Mouse (Mus musculus) CD4-positive, CD25-positive, alpha-beta regulatory T cell, adult 2 months (primary cell): ENCODE data around the gene Dync1i2.

Experiments used
- DNase-seq: peaks from one replicate; pipeline ENCODE4 v3.0.0-alpha.2; 2012; ENCODE audit warnings: low read depth, low spot score

Gene Dync1i2

DNA sequence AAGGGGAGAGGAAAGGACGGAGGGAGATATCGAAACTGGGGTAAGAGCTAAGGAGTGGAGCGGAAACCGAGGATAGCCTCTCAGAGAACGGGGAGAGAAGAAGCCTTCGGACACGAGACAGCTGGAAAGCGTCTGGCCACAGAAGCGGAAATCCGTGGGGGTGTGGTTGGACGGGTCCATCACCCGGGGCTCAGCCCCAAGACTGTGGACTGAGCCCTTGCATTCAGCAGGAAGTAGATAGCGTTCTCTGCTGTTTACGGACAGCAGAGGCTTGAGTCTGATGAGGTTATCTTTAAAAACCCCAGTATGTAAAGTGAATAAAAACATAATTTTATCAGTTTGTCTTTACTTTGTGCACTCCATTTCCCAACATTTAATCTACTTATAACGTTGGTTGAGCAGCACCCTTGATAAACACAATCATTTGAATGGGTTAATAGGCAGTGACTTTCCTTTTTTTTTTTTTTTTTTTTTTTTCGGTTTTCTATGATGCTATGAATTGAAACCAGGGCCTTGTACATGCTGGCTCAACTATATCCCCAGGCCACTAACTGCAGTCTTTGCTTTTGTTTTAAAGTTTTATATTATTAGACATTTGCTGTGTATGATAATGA is 7.6 kb upstream of the Dync1i2 start:
- DNase-seq, result no peak

DNA sequence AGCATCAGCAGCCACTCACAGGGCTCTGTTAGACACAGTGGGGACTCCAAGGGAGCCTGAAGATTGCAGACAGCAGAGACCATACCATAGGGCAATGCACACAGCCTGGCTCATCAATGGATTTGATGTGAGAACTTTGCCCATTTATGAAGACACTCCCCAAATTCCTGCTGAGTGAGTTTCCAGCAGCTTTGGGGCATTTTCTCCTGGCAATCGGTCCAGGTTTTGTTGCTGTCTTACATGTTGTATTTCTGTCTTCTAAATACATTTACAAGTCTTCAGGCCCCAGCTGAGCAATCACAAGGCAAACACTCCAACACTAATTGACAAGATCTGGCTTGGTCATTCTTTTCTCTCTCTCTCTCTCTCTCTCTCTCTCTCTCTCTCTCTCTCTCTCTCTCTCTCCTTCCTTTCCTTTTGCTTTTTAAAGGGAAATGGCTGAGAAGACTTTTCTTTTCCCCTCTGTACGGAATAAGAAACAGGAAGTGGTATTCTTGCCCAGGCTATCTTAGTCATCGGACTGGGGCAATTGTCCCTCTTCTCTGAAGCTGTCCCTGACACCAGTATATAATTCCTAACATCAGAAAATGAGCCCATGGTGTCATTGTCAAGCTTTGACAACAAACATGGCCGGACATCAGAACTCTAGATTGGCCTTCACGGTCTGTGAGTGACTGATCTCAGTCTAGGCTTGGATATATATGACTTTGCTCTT is 2.3 kb upstream of the Dync1i2 start:
- no peak for DNase-seq

DNA sequence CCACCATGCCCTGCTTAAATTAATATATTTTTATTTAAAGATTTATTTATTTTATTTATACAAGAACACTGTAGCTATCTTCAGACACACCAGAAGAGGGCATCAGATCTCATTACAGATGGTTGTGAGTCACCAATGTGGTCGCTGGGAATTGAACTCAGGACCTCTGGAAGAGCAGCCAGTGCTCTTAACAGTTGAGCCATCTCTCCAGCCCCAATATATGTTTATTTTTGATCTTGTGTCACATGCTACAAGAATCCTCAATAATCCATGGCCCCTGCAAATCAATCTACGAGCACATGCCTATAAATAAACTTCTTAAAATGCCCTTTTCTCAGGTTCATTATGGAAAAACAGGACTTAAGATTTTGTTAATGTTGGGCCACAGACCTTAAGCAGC is 410 bp upstream of the Dync1i2 start:
- no peak for DNase-seq

DNA sequence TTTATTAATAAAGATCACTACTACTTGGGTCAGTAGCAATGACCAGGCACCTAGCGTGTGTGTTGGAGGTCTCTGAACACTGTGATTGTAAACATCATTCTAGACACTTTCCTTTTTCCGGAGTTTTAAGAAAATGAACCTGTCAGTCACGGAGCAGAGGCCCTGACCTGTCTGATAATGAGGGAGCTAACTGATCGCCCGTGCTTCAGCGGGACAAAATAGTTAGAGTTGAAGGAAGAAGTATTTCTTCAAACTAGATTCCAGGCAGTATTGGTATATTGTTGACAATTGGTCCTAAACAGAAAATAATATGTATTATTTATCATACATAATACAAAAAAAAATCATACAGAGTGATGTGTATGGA is 837 bp downstream of the Dync1i2 start:
- DNase-seq, result no peak

DNA sequence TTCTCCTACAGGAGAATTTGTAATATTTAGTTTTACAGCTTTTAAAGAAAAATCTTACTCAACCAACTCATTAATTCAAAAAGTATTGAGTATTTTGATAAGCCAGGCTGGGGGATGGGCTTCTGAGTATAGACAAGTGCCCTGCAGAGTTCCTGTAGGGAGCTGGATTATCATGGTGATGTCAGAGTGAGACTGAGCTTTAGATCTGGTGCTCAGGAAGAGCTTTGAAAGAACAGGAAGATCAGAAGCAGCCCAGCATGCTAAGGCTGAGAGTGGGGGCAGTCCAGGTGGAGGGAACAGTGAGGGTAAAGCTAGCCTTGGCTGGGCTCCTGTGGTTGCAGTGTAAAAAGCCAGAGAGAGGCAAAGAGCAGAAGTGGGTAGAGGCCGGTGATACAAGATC is 9.5 kb downstream of the Dync1i2 start:
- no peak for DNase-seq

DNA sequence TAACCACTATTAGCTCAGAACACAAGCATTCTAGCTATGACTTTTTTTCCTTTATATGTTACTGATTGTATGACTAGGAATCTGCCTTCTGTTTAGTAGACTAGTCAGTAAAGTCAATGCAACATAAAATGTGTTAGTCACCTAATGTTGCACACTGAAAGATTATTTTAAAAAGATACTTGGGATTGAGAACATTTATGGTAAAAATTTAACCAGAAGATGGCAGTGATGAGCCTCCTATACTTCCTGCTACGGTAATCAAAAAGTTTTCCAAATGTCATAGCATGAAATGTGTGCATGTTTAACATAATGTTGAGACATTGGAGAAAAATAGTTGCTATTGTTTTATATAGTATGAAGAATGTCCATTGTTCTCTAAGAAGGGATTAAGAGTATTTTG is 15.9 kb downstream of the Dync1i2 start:
- DNase-seq, result peak; percentile 41

DNA sequence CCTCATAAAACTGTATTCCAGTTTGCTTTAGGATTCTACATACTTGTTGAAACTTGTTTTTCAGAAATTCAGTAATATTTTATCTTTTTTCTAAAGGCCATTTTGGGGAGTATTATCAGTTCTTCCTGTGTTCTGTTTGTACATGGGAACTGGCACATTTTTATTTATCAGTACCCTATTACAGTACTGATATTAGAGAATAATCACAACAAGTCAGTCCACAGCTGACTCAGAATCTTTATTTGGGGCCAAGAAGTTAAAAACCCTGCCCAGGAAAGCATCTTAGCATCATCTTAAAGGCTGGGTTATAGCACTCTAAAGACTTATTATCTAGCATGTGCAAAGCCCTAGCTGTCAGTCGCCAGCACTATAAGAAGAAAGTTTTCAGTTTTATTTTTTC is 18.1 kb downstream of the Dync1i2 start:
- no peak for DNase-seq

DNA sequence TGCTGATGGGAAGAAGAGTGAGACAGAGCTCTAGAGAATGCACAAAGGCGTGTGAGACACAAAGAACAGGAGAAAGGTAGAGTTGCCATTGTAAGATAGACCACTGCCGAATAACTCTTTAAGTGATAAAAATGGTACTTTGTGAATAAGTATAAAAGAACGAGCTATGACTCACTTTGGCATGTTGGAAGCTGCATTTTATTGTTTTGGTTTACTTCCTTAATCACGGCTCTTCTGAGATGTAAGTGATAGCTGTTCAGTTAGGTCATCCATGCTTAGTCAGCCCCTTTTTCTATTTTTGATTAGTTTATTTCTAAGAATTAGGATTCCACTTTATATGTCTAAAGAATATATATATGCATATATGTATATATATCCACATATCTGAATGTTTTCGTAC is 20.4 kb downstream of the Dync1i2 start:
- DNase-seq, result no peak

DNA sequence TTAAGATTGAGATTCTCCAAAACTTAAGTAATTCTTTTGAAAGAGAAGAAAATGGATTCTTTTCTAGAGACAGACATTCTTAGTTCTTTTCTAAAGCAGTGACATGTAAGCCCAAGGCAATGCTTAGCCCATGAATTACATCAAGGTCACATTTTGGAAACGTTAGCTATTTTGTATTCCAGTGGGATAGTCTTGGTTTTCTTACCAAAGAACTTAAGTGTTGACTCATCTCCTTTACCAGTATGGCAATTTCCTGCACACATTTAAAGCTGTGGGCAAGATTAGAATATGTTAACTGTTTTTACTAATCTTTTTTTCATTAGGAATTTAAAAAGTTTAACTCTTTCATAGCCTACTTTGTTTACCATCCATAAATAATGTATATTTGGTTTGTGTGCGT is 21.5 kb downstream of the Dync1i2 start:
- no peak for DNase-seq

DNA sequence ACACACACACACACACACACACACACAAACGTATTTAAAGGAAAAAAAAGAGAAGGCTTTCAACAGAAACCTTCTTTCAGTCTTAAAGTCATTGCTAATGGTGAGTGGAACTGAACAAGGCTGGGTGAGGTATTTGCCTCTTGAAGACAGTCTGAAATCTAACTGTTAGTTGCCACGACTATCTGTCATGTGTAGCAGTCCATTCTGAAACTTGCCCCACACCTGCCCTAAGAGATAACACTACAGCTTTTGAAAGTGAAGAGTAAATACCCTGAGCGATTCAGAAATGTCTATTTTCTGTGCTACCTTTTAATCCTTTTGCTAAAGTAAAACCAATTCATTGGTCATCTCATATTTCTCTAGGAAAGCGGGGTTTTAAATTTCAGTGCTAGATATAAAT is 23.9 kb downstream of the Dync1i2 start:
- no peak for DNase-seq

DNA sequence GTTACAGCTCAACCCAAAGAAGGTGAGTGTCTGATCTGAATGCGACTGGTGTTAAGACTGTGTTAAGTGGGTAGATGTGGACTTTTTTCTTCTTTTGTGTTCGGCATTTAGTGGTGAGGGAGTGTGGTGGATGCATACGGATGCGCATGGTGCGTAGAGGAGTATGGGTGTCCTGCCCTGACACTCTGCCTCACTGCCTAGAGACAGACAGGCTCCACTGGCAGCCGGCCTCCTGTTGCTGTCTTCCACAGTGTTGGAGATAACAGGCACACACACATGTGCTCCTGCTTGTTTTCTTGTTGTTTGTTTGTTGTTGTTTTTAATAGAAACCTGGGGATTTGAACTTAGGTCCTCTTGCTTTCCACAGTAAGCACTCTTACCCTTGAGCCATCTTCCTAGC is 24.5 kb downstream of the Dync1i2 start:
- no peak for DNase-seq

DNA sequence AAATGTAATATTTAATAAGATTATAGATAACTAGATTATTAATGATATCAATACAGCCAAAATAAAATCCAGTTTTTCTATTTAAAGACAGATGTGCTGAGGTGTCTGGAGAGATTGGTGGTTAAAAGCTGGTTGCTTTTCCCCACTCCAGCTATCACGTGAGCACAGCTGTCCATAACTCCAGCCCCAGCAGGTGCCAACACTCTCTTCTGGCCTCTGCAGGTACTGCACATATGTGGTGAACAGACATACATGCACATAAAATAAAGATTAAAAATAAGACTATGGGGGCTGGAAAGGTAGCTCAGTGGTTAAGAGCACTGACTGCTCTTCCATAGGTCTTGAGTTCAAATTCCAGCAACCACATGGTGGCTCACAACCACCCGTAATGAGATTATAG is 30.0 kb downstream of the Dync1i2 start:
- no peak for DNase-seq

DNA sequence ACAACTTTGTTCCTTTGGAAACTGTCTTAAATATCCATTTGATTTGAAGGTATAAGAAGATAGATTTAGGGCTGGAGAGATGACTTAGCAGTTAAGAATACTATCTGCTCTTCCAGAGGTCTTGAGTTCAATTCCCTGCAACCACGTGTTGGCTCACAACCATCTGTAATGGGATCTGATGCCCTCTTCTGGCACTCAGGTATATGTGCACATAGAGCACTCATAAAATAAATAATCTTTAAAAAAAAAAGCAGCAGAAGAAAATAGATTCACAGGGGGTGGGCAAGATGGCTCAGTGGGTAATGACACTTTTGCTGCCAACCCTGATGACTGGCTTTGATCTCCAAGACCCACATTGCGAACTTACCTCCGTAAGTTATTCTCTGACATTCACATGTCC is 30.7 kb downstream of the Dync1i2 start:
- no peak for DNase-seq

DNA sequence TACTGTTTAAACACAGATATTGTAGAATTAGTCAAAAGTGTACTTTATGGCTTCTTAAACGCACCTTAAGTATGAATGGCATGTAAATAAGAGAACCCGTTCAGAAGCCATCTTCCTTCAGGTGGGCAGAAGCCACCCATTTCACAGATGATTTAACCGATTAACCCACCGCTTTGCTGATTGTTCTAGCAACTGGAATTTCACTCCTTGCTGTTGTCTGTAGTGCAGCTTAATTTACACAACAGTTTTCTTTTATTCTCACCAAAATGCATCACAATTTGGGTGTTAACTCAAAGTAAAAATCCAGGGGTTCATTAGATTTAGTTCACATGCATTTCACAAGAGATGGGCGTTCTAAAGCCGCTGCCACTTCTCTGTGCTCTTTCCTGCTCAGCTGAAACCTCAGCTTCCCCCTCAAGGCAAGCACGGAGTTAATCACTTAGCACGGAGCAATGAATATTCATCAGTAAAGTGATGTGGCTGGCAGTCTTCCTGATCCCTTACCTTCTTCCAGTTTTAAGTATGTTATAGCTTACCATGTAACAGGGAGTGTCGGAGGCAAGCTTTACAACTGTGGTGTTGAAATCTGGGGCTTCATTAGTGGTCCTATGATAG is 31.7 kb downstream of the Dync1i2 start:
- DNase-seq, result no peak

DNA sequence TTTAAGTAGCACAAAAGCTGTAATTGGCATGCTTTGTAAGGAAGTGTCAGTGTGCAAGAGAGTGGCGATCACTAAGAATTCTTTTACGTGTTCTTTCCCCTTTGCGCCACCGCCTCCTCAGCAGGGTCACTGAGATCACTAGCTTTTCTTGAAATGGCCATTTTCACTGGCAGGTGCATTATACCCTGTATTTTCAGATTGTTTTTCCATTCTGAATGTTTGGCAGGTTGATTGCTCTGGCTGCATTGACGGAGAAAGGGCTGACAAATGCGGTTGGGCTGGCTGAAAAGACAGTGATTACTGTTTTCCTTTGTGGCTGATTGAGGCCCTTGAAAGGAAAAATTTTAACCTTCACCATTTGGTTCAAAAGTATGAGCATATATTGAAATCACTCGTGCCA is 33.3 kb downstream of the Dync1i2 start:
- no peak for DNase-seq

DNA sequence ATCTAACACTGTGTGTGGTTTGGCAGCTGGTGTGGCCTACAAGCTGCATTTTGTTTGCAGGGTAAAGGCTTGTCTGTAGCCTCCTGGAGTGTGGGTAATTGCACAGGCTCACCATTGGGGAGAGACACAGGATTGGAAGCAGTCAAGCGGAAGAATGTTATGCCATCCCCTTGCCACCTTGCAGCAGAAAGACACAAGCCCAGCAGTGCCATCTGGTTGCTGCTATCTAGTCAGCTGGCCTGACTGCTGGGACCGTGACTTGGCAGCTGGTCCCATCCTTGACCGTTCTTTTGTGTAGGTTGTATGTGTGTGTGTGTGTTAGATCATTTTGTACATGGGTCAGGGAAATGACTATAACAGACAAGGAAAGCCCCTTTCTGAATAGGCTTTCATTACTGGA is 33.9 kb downstream of the Dync1i2 start:
- DNase-seq, result no peak

DNA sequence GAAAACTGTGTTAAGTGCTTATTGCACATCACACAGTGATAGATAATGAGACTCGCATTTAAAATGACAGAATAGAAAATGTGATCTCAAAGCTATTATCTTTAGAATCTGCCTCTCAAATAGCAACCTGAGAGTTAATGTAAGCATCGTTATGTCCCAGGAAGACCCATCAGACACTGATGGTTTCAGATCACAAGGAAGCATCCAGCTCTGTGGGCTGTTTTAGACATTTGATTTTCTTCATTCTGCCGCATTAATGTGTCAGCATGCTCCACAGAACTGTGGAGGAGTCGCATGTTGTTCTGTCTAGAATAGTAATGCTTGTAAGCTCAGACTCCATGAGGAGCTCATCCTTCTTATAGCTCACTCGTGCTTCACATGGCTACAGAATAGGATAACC is 34.6 kb downstream of the Dync1i2 start:
- no peak for DNase-seq

DNA sequence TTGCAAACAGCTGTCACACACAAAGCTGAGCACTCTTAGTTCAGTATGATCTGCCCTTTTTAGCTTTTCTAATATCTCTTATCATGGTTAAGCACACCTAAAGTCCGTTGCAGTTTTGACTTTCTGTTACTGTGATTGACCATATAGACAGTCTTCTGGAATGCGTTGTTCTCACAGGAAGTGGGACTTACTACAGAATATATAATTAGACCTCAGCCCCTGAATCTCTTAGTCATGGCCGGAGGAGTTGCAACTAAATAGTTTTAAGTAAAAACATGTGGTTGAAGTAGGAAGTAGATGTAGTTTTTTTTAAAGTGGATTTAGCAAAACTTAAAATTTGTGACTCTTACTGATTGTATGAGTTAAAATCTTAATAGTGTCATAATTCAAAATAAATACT is 36.6 kb downstream of the Dync1i2 start:
- DNase-seq, result no peak

DNA sequence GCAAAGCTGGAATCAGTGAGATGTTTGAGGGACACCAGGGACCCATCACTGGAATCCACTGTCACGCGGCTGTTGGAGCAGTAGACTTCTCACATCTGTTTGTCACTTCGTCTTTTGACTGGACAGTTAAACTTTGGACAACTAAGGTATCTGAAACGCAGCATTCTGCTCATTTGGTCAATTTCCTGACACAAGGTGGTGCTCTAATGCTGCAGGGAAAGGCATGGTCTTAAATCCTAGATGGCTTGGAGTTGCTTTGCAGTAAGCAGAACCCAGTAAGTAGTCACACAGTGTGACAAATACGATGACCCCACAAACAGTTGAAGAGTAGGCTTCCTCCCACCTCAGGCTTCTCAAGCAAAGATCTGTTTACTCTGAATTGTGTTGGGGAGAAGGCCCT is 39.3 kb downstream of the Dync1i2 start:
- peak; percentile 17 for DNase-seq

DNA sequence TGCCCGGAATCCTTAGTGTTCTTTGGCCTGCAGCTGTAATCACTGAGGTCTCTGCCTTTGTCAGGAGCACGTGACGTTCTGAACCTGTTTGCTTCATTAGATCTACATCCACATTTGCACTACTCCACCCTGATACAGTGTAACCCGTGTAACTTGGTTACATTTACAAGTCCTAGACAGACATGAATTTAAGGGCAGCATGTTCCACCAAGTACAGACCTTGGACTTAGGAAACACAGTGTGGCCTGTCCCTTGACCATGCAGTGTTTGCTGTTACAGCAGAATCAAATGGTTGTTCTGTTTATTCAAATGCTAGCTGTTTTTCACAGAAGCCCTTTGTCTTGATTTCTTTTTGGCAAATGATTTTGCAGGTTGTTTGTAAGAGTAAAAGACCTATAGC is 43.3 kb downstream of the Dync1i2 start:
- DNase-seq, result no peak

DNA sequence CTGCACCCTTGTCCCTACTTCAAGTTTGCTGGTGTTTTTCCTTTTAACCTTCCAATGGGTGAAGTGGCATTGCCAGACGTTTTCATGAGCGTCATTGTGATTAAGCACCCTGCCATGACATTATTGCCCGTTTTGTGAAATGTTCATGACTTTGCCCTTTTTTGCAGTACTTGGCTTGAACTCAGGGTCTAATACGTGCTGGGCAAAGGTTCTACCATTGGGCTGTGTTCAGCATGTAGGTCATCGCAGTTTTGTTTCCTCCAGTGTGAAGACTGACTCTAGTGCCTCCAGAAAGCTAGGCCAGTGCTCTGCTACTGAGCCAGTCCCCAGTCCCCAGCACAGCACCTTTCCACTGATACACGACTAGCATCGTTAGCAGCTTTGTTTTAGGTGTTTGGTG is 45.1 kb downstream of the Dync1i2 start:
- DNase-seq, result no peak

DNA sequence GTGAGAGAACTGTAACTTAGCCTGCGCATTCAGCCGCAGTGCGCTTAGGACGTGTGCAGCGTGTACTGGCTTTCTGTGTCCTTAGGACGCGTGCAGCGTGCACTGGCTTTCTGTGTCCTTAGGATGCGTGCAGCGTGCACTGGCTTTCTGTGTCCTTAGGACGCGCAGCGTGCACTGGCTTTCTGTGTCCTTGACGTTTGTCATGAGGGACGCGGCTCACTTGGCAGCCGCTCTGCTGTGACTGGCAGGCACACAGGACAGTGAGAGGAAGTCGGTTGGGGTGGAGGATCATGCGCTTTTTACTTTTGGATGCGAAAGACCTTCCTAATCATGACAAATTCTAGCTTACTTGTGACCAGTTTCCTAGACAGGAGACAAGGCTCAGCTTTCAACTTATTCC is 53.1 kb downstream of the Dync1i2 start:
- DNase-seq, result no peak

DNA sequence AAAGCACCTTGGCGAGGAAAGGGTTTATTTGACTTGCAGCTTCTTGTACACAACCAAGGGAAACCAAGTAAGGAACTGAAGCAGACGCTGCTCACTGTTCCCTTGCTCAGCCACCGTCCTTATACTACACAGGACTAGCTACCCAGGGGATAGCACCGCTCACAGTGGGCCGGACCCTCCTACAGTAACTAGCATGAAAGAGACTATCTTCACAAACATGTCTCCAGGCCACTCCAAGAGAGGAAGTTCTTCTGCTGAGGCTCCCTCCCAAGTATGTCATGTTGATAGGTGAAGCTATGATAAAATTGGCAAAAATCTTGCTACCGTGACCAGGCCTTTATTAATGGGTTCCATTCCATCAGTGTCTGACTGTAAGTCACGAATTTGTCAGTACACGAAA is 57.2 kb downstream of the Dync1i2 start:
- DNase-seq, result no peak

DNA sequence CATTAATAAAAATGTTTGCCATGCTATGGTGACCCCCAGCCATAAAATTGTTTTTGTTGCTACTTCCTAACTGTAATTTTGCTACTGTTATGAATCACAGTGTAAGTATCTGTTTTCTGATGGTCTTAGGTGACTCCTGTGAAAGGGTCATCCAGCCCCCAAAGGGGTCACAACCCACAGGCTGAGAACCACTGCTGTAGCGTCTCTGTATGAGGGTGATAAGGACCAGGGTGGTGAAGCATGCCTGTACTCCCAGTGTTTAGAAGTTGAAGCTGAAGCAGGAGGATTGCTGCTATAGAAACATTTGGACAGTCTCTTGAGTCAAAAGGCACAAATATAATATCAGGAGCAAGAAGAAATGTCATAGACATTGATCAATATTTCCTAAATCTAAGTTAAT is 57.8 kb downstream of the Dync1i2 start:
- no peak for DNase-seq
